Mouse (Mus musculus) myocyte (in vitro differentiated cells): ENCODE results near the gene Slc25a22.

Experiments used
- CEBPB ChIP-seq: IDR thresholded peaks from 2 replicates; pipeline ENCODE4 v1.6.1; 2011; ENCODE audit warnings: mild to moderate bottlenecking, moderate library complexity; ENCODE audit not compliant: poor library complexity, insufficient read depth, severe bottlenecking
- E2F4 ChIP-seq: IDR thresholded peaks from one replicate; pipeline ENCODE4 v1.6.1; 2011; ENCODE audit warnings: mild to moderate bottlenecking, control low read depth, moderate library complexity; ENCODE audit not compliant: insufficient read depth
- MAX ChIP-seq: IDR thresholded peaks from one replicate; pipeline ENCODE4 v1.6.1; 2011; ENCODE audit warnings: low read depth, mild to moderate bottlenecking, control low read depth
- MYOD1 ChIP-seq, 3 experiments: IDR thresholded peaks; one replicate each; pipeline ENCODE4 v1.6.1; 2011; ENCODE audit warnings: control low read depth in 2 of 3, low read depth in 2 of 3, mild to moderate bottlenecking in 2 of 3, moderate library complexity in 1 of 3; ENCODE audit not compliant: insufficient read length in 2 of 3, control insufficient read depth in 1 of 3
- MYOG ChIP-seq, 3 experiments: IDR thresholded peaks; one replicate each; pipeline ENCODE4 v1.6.1; 2011; ENCODE audit warnings: control low read depth in 2 of 3, low read depth in 2 of 3, mild to moderate bottlenecking in 2 of 3; ENCODE audit not compliant: insufficient read length in 2 of 3, control insufficient read depth in 1 of 3, insufficient read depth in 1 of 3
- POLR2A ChIP-seq: IDR thresholded peaks from one replicate; pipeline ENCODE4 v1.6.1; 2011; ENCODE audit warnings: low read depth, mild to moderate bottlenecking, control low read depth, moderate library complexity; ENCODE audit not compliant: insufficient read length
- POLR2AphosphoS2 ChIP-seq: IDR thresholded peaks from one replicate; pipeline ENCODE4 v1.6.1; 2011; ENCODE audit warnings: low read depth, control low read depth; ENCODE audit not compliant: insufficient read length
- REST ChIP-seq: IDR thresholded peaks from one replicate; pipeline ENCODE4 v1.6.1; 2011; ENCODE audit warnings: mild to moderate bottlenecking, control low read depth, moderate library complexity; ENCODE audit not compliant: insufficient read depth, insufficient read length
- SRF ChIP-seq: IDR thresholded peaks from one replicate; pipeline ENCODE4 v1.6.1; 2011; ENCODE audit warnings: low read depth; ENCODE audit not compliant: control insufficient read depth, insufficient read length
- TCF12 ChIP-seq: IDR thresholded peaks from one replicate; pipeline ENCODE4 v1.6.1; 2011; ENCODE audit warnings: mild to moderate bottlenecking, control low read depth; ENCODE audit not compliant: poor library complexity, insufficient read depth, severe bottlenecking

- TF ChIP-seq POLR2A = no peak
- TF ChIP-seq SRF = no peak
- TF ChIP-seq POLR2AphosphoS2 = no peak
- TF ChIP-seq E2F4 = no peak
- TF ChIP-seq MAX = no peak
- TF ChIP-seq MYOD1 (IDR thresholded peaks at IDR 0.05; ENCODE audit: control insufficient read depth in 1 of 3, insufficient read length in 2 of 3, low read depth in 2 of 3) = no peak
- no peak for TF ChIP-seq MYOG (IDR thresholded peaks at IDR 0.05; ENCODE audit: control insufficient read depth in 1 of 3, insufficient read depth in 1 of 3, insufficient read length in 2 of 3, low read depth in 2 of 3)
- no peak for TF ChIP-seq TCF12
- no peak for TF ChIP-seq REST
- no peak for TF ChIP-seq CEBPB
Measured at GRCm38 (mm10) chr7:141394771-141395170, 42.9 kb downstream of the Slc25a22 start.
